Mouse (Mus musculus) macrophage (primary cell): ENCODE results near the gene Rragd. TPM values are rescaled to one million over a fixed set of nuclear protein-coding genes. Genes with fewer than 3 reads are reported as not detected.

Source experiments
- polyA plus RNA-seq: library from polyadenylated mRNA; stranded (reverse); fragments of 250-400 nt; gene quantifications from 3 replicates; pipeline ENCODE4 v1.2.4, GENCODE M21; 2018; ENCODE audit warnings: inconsistent platforms

The Rragd gene
- polyA plus RNA-seq, 1 experiment from 2014 or later: 29.9 TPM

Other genes starting within 250 kb of the Rragd start
- 44.4 to 56.9 TPM (median 53.5 TPM) in 3 replicates for gene Lyrm2, start 182.8 kb upstream of the Rragd start, polyA plus RNA-seq
- 0.06 to 0.14 TPM in 2 of 3 replicates, not detected in the other for gene Ankrd6, start 32.2 kb upstream of the Rragd start, polyA plus RNA-seq
- gene Ube2j1, start 48.4 kb downstream of the Rragd start, polyA plus RNA-seq: 35.4 to 52.2 TPM (median 51.3 TPM) in 3 replicates
- not detected in 3 replicates for gene Gabrr2, start 80.0 kb downstream of the Rragd start, polyA plus RNA-seq
- not detected in 3 replicates for gene Gabrr1, start 149.5 kb downstream of the Rragd start, polyA plus RNA-seq
- not detected in 3 replicates for gene Pm20d2, start 206.7 kb downstream of the Rragd start, polyA plus RNA-seq
- gene Srsf12, start 226.0 kb downstream of the Rragd start, polyA plus RNA-seq: not detected in 3 replicates